Mouse (Mus musculus): Measurements from ENCODE around the gene Osbp2. TPM values are rescaled to one million over a fixed set of nuclear protein-coding genes. Genes with fewer than 3 reads are reported as not detected.
"Not testable (repeated sequence)": the region's sequence is repeated elsewhere in the genome, so short reads cannot be mapped to it uniquely, and the experiment has no call there.

The Osbp2 gene
- under 1 TPM; 0.45 to 0.47 TPM for total RNA-seq (2021)
- long read RNA-seq, experiment 1 = 0 reads
- long read RNA-seq, experiment 2, full-length matches to known transcripts = 2 of 2 reads
- long read RNA-seq, experiment 2, partial matches to known transcripts = 0 of 2 reads
- long read RNA-seq, experiment 2, other reads (novel, unspliced or antisense) = 0 of 2 reads

GRCm38 (mm10) chr11:3863454-3864112 is at the start of gene Osbp2:
Gene Osbp2 (minus strand): TSS chr11:3863903.
- DNase-seq = peak; percentile 70
- intact Hi-C loops (cut with DNase I; ENCODE audit: low total_unique reads) = no loop called here

GRCm38 (mm10) chr11:3912875-3913271 is 49.2 kb upstream of the Osbp2 start:
- intact Hi-C loops (cut with DNase I; ENCODE audit: low total_unique reads) = no loop called here
- DNase-seq = peak; percentile 38

GRCm38 (mm10) chr11:3912100-3912874 is 48.6 kb upstream of the Osbp2 start:
- intact Hi-C loops (cut with DNase I; ENCODE audit: low total_unique reads) = no loop called here

GRCm38 (mm10) chr11:3911440-3911839 is 47.7 kb upstream of the Osbp2 start:
- DNase-seq; intact Hi-C loops (cut with DNase I; ENCODE audit: low total_unique reads): not testable (repeated sequence)

More at GRCm38 (mm10) chr11:3912100-3912874, 48.6 kb upstream of the Osbp2 start:
- no peak for DNase-seq

- peak; percentile 62 for DNase-seq
- intact Hi-C loops (cut with DNase I; ENCODE audit: low total_unique reads) = no loop called here
Measured at GRCm38 (mm10) chr11:3910513-3911310, 47.0 kb upstream of the Osbp2 start.

- intact Hi-C loops (cut with DNase I; ENCODE audit: low total_unique reads) = no loop called here
- no peak for DNase-seq
Measured at GRCm38 (mm10) chr11:3909236-3909635, 45.5 kb upstream of the Osbp2 start.

GRCm38 (mm10) chr11:3905446-3905845 is 41.7 kb upstream of the Osbp2 start:
- intact Hi-C loops (cut with DNase I; ENCODE audit: low total_unique reads) = no loop called here
- no peak for DNase-seq

GRCm38 (mm10) chr11:3904673-3905072 is 41.0 kb upstream of the Osbp2 start:
- DNase-seq = no peak
- intact Hi-C loops (cut with DNase I; ENCODE audit: low total_unique reads) = no loop called here

- intact Hi-C loops (cut with DNase I; ENCODE audit: low total_unique reads) = no loop called here
- DNase-seq = peak; percentile 78
Measured at GRCm38 (mm10) chr11:3903046-3903445, 39.3 kb upstream of the Osbp2 start.

- intact Hi-C loops (cut with DNase I; ENCODE audit: low total_unique reads) = no loop called here
- no peak for DNase-seq
Measured at GRCm38 (mm10) chr11:3902516-3902915, 38.8 kb upstream of the Osbp2 start.

- DNase-seq = no peak
- intact Hi-C loops (cut with DNase I; ENCODE audit: low total_unique reads) = no loop called here
Measured at GRCm38 (mm10) chr11:3900296-3900695, 36.6 kb upstream of the Osbp2 start.

GRCm38 (mm10) chr11:3895933-3896332 is 32.2 kb upstream of the Osbp2 start:
- intact Hi-C loops (cut with DNase I; ENCODE audit: low total_unique reads) = no loop called here
- DNase-seq = no peak

- no peak for DNase-seq
- intact Hi-C loops (cut with DNase I; ENCODE audit: low total_unique reads) = no loop called here
Measured at GRCm38 (mm10) chr11:3895458-3895857, 31.8 kb upstream of the Osbp2 start.

- intact Hi-C loops (cut with DNase I; ENCODE audit: low total_unique reads) = no loop called here
Measured at GRCm38 (mm10) chr11:3894406-3895281, 30.9 kb upstream of the Osbp2 start, which contains the start of the genes 4921536K21Rik and Dusp18. Gene 4921536K21Rik (minus strand): TSS chr11:3895098. Gene Dusp18 (plus strand): TSS chr11:3895240.

GRCm38 (mm10) chr11:3893970-3894369 is 30.3 kb upstream of the Osbp2 start:
- intact Hi-C loops (cut with DNase I; ENCODE audit: low total_unique reads) = no loop called here
- no peak for DNase-seq

More at GRCm38 (mm10) chr11:3894406-3895281, 30.9 kb upstream of the Osbp2 start, which contains the start of the genes 4921536K21Rik and Dusp18:
- DNase-seq = peak; percentile 86

GRCm38 (mm10) chr11:3887331-3887730 is 23.6 kb upstream of the Osbp2 start:
- intact Hi-C loops (cut with DNase I; ENCODE audit: low total_unique reads) = no loop called here
- DNase-seq = no peak

GRCm38 (mm10) chr11:3883711-3884110 is 20.0 kb upstream of the Osbp2 start:
- intact Hi-C loops (cut with DNase I; ENCODE audit: low total_unique reads) = no loop called here
- no peak for DNase-seq

- intact Hi-C loops (cut with DNase I; ENCODE audit: low total_unique reads) = loop anchor here (5.0 kb wide), 1 partner anchor 73 kb away; no protein-coding TSS in a partner anchor
- DNase-seq = peak; percentile 66
Measured at GRCm38 (mm10) chr11:3879836-3880235, 16.1 kb upstream of the Osbp2 start.

Measured in gastrocnemius, postnatal 14 days (tissue).